Mouse (Mus musculus) cerebellum, postnatal 25 days (tissue): Measurements from ENCODE around the gene Slc22a2.
"Not testable (repeated sequence)": the region's sequence is repeated elsewhere in the genome, so short reads cannot be mapped to it uniquely, and the experiment has no call there.

Experiments
- DNase-seq, 2 experiments: peaks; one replicate each; pipeline ENCODE4 v3.0.0; 2021; ENCODE audit warnings: mixed read lengths in 2 of 2

Gene Slc22a2

GRCm38 (mm10) chr17:12631771-12632600 is 48.1 kb downstream of the Slc22a2 start:
- peak in 1 of 2 experiments; percentile 12 for DNase-seq

GRCm38 (mm10) chr17:12634814-12635213 is 50.9 kb downstream of the Slc22a2 start:
- no peak for DNase-seq

GRCm38 (mm10) chr17:12639585-12639984 is 55.7 kb downstream of the Slc22a2 start:
- no peak for DNase-seq

GRCm38 (mm10) chr17:12641087-12641486 is 57.2 kb downstream of the Slc22a2 start:
- DNase-seq, result no peak

- DNase-seq, result no peak
Observed at GRCm38 (mm10) chr17:12645461-12645860, 61.5 kb downstream of the Slc22a2 start.

GRCm38 (mm10) chr17:12652604-12653003 is 68.7 kb downstream of the Slc22a2 start:
- no peak for DNase-seq

GRCm38 (mm10) chr17:12654061-12654460 is 70.1 kb downstream of the Slc22a2 start:
- DNase-seq, result no peak

GRCm38 (mm10) chr17:12655826-12656225 is 71.9 kb downstream of the Slc22a2 start:
- DNase-seq, result no peak

- no peak for DNase-seq
Observed at GRCm38 (mm10) chr17:12658784-12659183, 74.9 kb downstream of the Slc22a2 start.

- DNase-seq, result no peak
Observed at GRCm38 (mm10) chr17:12659233-12659632, 75.3 kb downstream of the Slc22a2 start.

- peak; percentile 32 to 38 for DNase-seq
Observed at GRCm38 (mm10) chr17:12660572-12661260, 76.8 kb downstream of the Slc22a2 start.

- DNase-seq, result peak; percentile 65 to 79
Observed at GRCm38 (mm10) chr17:12664156-12664555, 80.2 kb downstream of the Slc22a2 start.

- no peak for DNase-seq
Observed at GRCm38 (mm10) chr17:12668478-12669362, 84.8 kb downstream of the Slc22a2 start.

- DNase-seq, result no peak
Observed at GRCm38 (mm10) chr17:12669363-12669679, 85.4 kb downstream of the Slc22a2 start.

GRCm38 (mm10) chr17:12671029-12671605 is 87.2 kb downstream of the Slc22a2 start:
- no peak for DNase-seq

GRCm38 (mm10) chr17:12672285-12672790 is 88.4 kb downstream of the Slc22a2 start:
- DNase-seq, result no peak

GRCm38 (mm10) chr17:12673871-12674270 is 89.9 kb downstream of the Slc22a2 start:
- DNase-seq, result no peak

GRCm38 (mm10) chr17:12674980-12675379 is 91.0 kb downstream of the Slc22a2 start:
- not testable (repeated sequence) for DNase-seq

- DNase-seq, result no peak
Observed at GRCm38 (mm10) chr17:12675646-12676045, 91.7 kb downstream of the Slc22a2 start, which contains the start of gene Slc22a1. Slc22a1 (minus strand) TSS chr17:12675829.

GRCm38 (mm10) chr17:12677139-12677538 is 93.2 kb downstream of the Slc22a2 start:
- no peak for DNase-seq
